Mouse (Mus musculus): ENCODE measurements around the gene Hepacam. TPM values are rescaled to one million over a fixed set of nuclear protein-coding genes. Genes with fewer than 3 reads are reported as not detected.

Gene Hepacam
- total RNA-seq, 1 experiment = 0.36 TPM

GRCm38 (mm10) chr9:37433823-37434560 lies 66.8 kb downstream of the Hepacam start:
- no peak for DNase-seq (ENCODE audit: low read depth, low spot score)
- Histone ChIP-seq H3K4me3 (ENCODE audit: insufficient read depth in 1 of 2, low read depth in 1 of 2, low read length in 2 of 2, poor library complexity in 1 of 2, severe bottlenecking in 1 of 2) (no peak overlapping the region), H3K9ac (ENCODE audit: insufficient read depth, low read depth, low read length, poor library complexity, severe bottlenecking) (no peak overlapping the region), H3K36me3 (ENCODE audit: control insufficient read depth, insufficient read depth, low read length, poor library complexity, severe bottlenecking) (no peaks in the 10 kb centered on the region), H3K27ac (ENCODE audit: insufficient read depth, low read depth, low read length, poor library complexity, severe bottlenecking) (no peak overlapping the region), H3K4me1 (ENCODE audit: control insufficient read depth in 2 of 2, insufficient read depth in 2 of 2, low read length in 2 of 2, poor library complexity in 1 of 2) (peaks cover 3 to 8% of the 10 kb centered on the region in 2 experiments; a peak in 2 of 4 replicates), H3K9me3 (ENCODE audit: control insufficient read depth, insufficient read depth, low read depth, low read length) (no peaks in the 10 kb centered on the region)
- TF ChIP-seq CHD2 (IDR thresholded peaks at IDR 0.05; ENCODE audit: low read depth, low read length) (no peak), ZNF384 (IDR thresholded peaks at IDR 0.05; ENCODE audit: low read depth, low read length) (no peak), HCFC1 (IDR thresholded peaks at IDR 0.05; ENCODE audit: borderline replicate concordance, insufficient read depth, low read length) (no peak), MAFK (IDR thresholded peaks at IDR 0.05; ENCODE audit: insufficient read depth, low read depth, low read length) (no peak), ZC3H11A (IDR thresholded peaks at IDR 0.05; ENCODE audit: borderline replicate concordance, low read depth, low read length) (no peak)
- in situ Hi-C loops (cut with MboI; ENCODE audit: low sequenced_read_pairs in 2 of 2, unreplicated experiment in 2 of 2) = loop anchor here in 1 of 2 experiments (10.0 kb wide), 1 partner anchor 111 kb away; no protein-coding TSS in a partner anchor

DNA sequence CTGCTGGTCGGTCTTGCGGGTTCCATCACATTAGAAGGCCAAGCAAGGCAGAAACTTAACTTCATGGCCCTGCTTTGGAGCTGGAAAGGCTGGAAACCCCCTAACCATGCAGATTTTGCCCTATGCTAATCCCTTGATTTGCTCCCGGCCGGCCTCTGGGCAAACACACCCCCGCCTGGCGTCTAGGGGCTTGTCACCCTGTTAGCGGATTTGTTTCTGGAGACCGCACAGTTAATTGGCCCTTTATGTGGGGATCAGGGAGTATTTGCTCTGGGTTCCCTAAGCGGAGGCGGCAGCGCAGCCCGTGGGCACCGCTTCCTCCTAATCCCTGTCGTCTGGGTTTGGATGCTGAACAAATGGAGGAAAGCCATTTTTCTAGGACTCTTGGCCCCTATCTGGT lies 67.8 kb downstream of the Hepacam start:
- H3K4me1 ChIP-seq (ENCODE audit: control insufficient read depth in 2 of 2, insufficient read depth in 2 of 2, low read length in 2 of 2, poor library complexity in 1 of 2) = peaks cover 3 to 4% of the 10 kb centered on the region in 2 experiments; a peak in 2 of 4 replicates
- no peak for DNase-seq (ENCODE audit: low read depth, low spot score)
- no peak overlapping the region for H3K4me3 ChIP-seq (ENCODE audit: insufficient read depth in 1 of 2, low read depth in 1 of 2, low read length in 2 of 2, poor library complexity in 1 of 2, severe bottlenecking in 1 of 2)
- TF ChIP-seq CHD2 (IDR thresholded peaks at IDR 0.05; ENCODE audit: low read depth, low read length) (no peak), ZC3H11A (IDR thresholded peaks at IDR 0.05; ENCODE audit: borderline replicate concordance, low read depth, low read length) (no peak), ZNF384 (IDR thresholded peaks at IDR 0.05; ENCODE audit: low read depth, low read length) (no peak), MAFK (IDR thresholded peaks at IDR 0.05; ENCODE audit: insufficient read depth, low read depth, low read length) (no peak), HCFC1 (IDR thresholded peaks at IDR 0.05; ENCODE audit: borderline replicate concordance, insufficient read depth, low read length) (no peak)
- H3K9ac ChIP-seq (ENCODE audit: insufficient read depth, low read depth, low read length, poor library complexity, severe bottlenecking) = no peak overlapping the region
- in situ Hi-C loops (cut with MboI; ENCODE audit: low sequenced_read_pairs in 2 of 2, unreplicated experiment in 2 of 2) = loop anchor here in 1 of 2 experiments (10.0 kb wide), 1 partner anchor 110 kb away; no protein-coding TSS in a partner anchor
- H3K27ac ChIP-seq (ENCODE audit: insufficient read depth, low read depth, low read length, poor library complexity, severe bottlenecking) = no peak overlapping the region
- no peaks in the 10 kb centered on the region for H3K36me3 ChIP-seq (ENCODE audit: control insufficient read depth, insufficient read depth, low read length, poor library complexity, severe bottlenecking)
- no peaks in the 10 kb centered on the region for H3K9me3 ChIP-seq (ENCODE audit: control insufficient read depth, insufficient read depth, low read depth, low read length)

- Histone ChIP-seq H3K27ac (ENCODE audit: insufficient read depth, low read depth, low read length, poor library complexity, severe bottlenecking) (no peak overlapping the region), H3K4me3 (ENCODE audit: insufficient read depth in 1 of 2, low read depth in 1 of 2, low read length in 2 of 2, poor library complexity in 1 of 2, severe bottlenecking in 1 of 2) (no peak overlapping the region), H3K4me1 (ENCODE audit: control insufficient read depth in 2 of 2, insufficient read depth in 2 of 2, low read length in 2 of 2, poor library complexity in 1 of 2) (peaks cover 3 to 4% of the 10 kb centered on the region in 2 experiments; a peak in 2 of 4 replicates), H3K9ac (ENCODE audit: insufficient read depth, low read depth, low read length, poor library complexity, severe bottlenecking) (no peak overlapping the region), H3K9me3 (ENCODE audit: control insufficient read depth, insufficient read depth, low read depth, low read length) (no peaks in the 10 kb centered on the region), H3K36me3 (ENCODE audit: control insufficient read depth, insufficient read depth, low read length, poor library complexity, severe bottlenecking) (no peaks in the 10 kb centered on the region)
- DNase-seq (ENCODE audit: low read depth, low spot score) = no peak
- in situ Hi-C loops (cut with MboI; ENCODE audit: low sequenced_read_pairs in 2 of 2, unreplicated experiment in 2 of 2) = loop anchor here in 1 of 2 experiments (10.0 kb wide), 1 partner anchor 109 kb away; no protein-coding TSS in a partner anchor
- TF ChIP-seq ZNF384 (IDR thresholded peaks at IDR 0.05; ENCODE audit: low read depth, low read length) (no peak), MAFK (IDR thresholded peaks at IDR 0.05; ENCODE audit: insufficient read depth, low read depth, low read length) (no peak), ZC3H11A (IDR thresholded peaks at IDR 0.05; ENCODE audit: borderline replicate concordance, low read depth, low read length) (no peak), CHD2 (IDR thresholded peaks at IDR 0.05; ENCODE audit: low read depth, low read length) (no peak), HCFC1 (IDR thresholded peaks at IDR 0.05; ENCODE audit: borderline replicate concordance, insufficient read depth, low read length) (no peak)
Observed at GRCm38 (mm10) chr9:37435616-37436015, 68.5 kb downstream of the Hepacam start.

Other genes with a start within 250 kb of the Hepacam start
- gene Pknox2, start 219.9 kb upstream of the Hepacam start, total RNA-seq (2012; rRNA removed) = 1.2 and 1.8 TPM in 2 replicates
- gene Tmem218, start 159.1 kb upstream of the Hepacam start, total RNA-seq (2012; rRNA removed) = 3.3 and 4.9 TPM in 2 replicates
- gene Slc37a2, start 111.6 kb upstream of the Hepacam start, total RNA-seq (2012; rRNA removed) = 4.1 and 5.8 TPM in 2 replicates
- 6.7 and 6.9 TPM in 2 replicates for gene Ccdc15, start 18.9 kb upstream of the Hepacam start, total RNA-seq (2012; rRNA removed)
- 10.8 and 11.2 TPM in 2 replicates for gene Robo4, start 34.5 kb downstream of the Hepacam start, total RNA-seq (2012; rRNA removed)
- gene Robo3, start 65.9 kb downstream of the Hepacam start, total RNA-seq (2012; rRNA removed) = 1.2 and 1.4 TPM in 2 replicates
- 66.9 and 81.3 TPM in 2 replicates for gene Msantd2, start 122.0 kb downstream of the Hepacam start, total RNA-seq (2012; rRNA removed)
- gene Esam, start 160.7 kb downstream of the Hepacam start, total RNA-seq (2012; rRNA removed) = 6.5 and 6.9 TPM in 2 replicates
- 4.8 and 6.7 TPM in 2 replicates for gene Vsig2, start 171.9 kb downstream of the Hepacam start, total RNA-seq (2012; rRNA removed)
- gene Nrgn, start 185.6 kb downstream of the Hepacam start, total RNA-seq (2012; rRNA removed) = 0.40 and 0.63 TPM in 2 replicates
- 8.5 and 13.7 TPM in 2 replicates for gene Siae, start 188.3 kb downstream of the Hepacam start, total RNA-seq (2012; rRNA removed)
- 0.95 and 2.7 TPM in 2 replicates for gene Spa17, start 246.4 kb downstream of the Hepacam start, total RNA-seq (2012; rRNA removed)